ENCODE assay signal across 19 mouse cellular contexts in the genomic region with DNA sequence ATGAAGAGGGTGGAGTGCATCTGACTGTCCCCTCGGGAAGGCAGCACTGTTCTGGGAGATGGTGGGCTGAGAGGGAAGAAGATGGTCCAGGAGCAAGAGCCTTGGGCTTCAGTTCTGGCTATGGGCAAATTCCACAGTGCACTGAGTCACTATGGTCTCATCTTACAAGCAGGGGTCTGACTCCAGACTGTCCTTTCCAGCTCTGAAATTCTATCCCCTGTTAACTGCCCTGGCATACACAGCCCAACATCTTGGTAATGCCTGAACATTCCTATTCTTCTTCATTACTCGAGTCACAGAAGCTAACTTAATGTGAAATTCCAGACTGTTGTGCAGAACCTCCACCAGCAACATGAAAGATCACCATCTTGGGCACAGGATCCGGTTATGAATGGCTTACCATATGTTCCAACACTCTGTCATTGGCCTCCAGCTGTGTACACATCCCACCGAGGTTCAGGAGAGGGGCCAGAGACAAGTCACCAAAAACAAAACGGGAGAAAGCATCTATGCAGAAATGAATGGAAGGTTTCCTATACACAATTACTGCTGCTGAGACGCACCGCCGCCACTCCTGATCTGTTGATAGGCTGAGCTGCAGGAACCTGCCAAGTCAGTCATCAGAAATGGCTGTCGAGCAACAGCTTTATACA.
A peak's percentile ranks its signal among the peaks of the same experiment; 100 is the strongest.
DNase-seq lines count a peak whose midpoint lies in the region; ATAC-seq lines count a peak whose summit lies in the region.
"Had no signal": no experiment of that assay in that cellular context is flagged by ENCODE, and none has a peak within 500 bp of the region (broad histone marks: within the 10 kb centered on the region; RNA-seq: fewer than 3 reads in every experiment).

No protein-coding gene starts in this region.

- ATAC-seq in kidney, embryonic 14.5 days (ENCODE audit: low FRiP score, low TSS enrichment), result peak; percentile 77; the same call in 1 of the 2 replicates
- 0 out of 2 replicates have a peak, but pooled peaks have one; percentile 39 for ATAC-seq in embryonic facial prominence, embryonic 15.5 days (ENCODE audit: insufficient number of reproducible peaks, low FRiP score, low TSS enrichment, low read depth)
- no peak for ATAC-seq in erythroid progenitor cell, adult 5-6 weeks (replicated peaks; ENCODE audit: low FRiP score, poor library complexity, severe bottlenecking)
- ATAC-seq: intestine, postnatal 0 days; midbrain, embryonic 15.5 days had no signal

- H3K4me3 ChIP-seq in kidney, embryonic 14.5 days (ENCODE audit: low read length), result no peak overlapping the region
- H3K4me3 ChIP-seq in embryonic facial prominence, embryonic 15.5 days (replicated peaks), result no peak overlapping the region
- H3K4me3 ChIP-seq: erythroblast, embryonic 14.5 days; heart, embryonic 13.5 days; hindbrain, embryonic 12.5 days; liver, embryonic 15.5 days; midbrain, embryonic 15.5 days; neural tube, embryonic 12.5 days had no signal

- no peaks in the 10 kb centered on the region for H3K9me3 ChIP-seq in kidney, embryonic 14.5 days (ENCODE audit: control insufficient read depth, low read length)
- no peaks in the 10 kb centered on the region for H3K9me3 ChIP-seq in embryonic facial prominence, embryonic 15.5 days (replicated peaks)
- H3K9me3 ChIP-seq: heart, embryonic 13.5 days; hindbrain, embryonic 12.5 days; liver, embryonic 15.5 days; midbrain, embryonic 15.5 days; neural tube, embryonic 12.5 days had no signal

- DNase-seq in cerebellum, adult 18-20 months, result peak; percentile 21 to 45
- no peak for DNase-seq in cerebellum, adult 11 months
- no peak for DNase-seq in kidney, postnatal 4 days
- peak; percentile 63 for DNase-seq in Muller cell, postnatal 12 days (ENCODE audit: inconsistent ontology term)
- DNase-seq in heart, postnatal 36 days, result no peak
- DNase-seq: adrenal gland, adult 8-10 months; spleen, adult 18-20 months; thymus, postnatal 36 days had no signal

- H3K9ac ChIP-seq in kidney, embryonic 14.5 days (ENCODE audit: low read depth, low read length), result no peak overlapping the region
- H3K9ac ChIP-seq in embryonic facial prominence, embryonic 15.5 days, result no peak overlapping the region
- H3K9ac ChIP-seq: heart, embryonic 13.5 days; hindbrain, embryonic 12.5 days; liver, embryonic 15.5 days; midbrain, embryonic 15.5 days; neural tube, embryonic 12.5 days had no signal

- H3K4me2 ChIP-seq in kidney, embryonic 14.5 days (replicated peaks; ENCODE audit: low read depth, low read length), result no peak overlapping the region
- no peak overlapping the region for H3K4me2 ChIP-seq in embryonic facial prominence, embryonic 15.5 days (replicated peaks)
- H3K4me2 ChIP-seq: heart, embryonic 13.5 days; hindbrain, embryonic 12.5 days; liver, embryonic 15.5 days; midbrain, embryonic 15.5 days; neural tube, embryonic 12.5 days had no signal

- intact Hi-C loops in heart, postnatal 36 days (cut with DNase I), result no loop called here

- peaks cover 6% of the 10 kb centered on the region for H3K4me1 ChIP-seq in kidney, embryonic 14.5 days (ENCODE audit: control insufficient read depth, insufficient read depth, low read length)
- peaks cover 23% of the 10 kb centered on the region; the same call in 1 of the 2 replicates for H3K4me1 ChIP-seq in embryonic facial prominence, embryonic 15.5 days
- H3K4me1 ChIP-seq: liver, embryonic 15.5 days had no signal

- no peaks in the 10 kb centered on the region for H3K27me3 ChIP-seq in kidney, embryonic 14.5 days (ENCODE audit: control insufficient read depth, insufficient read depth, low read length)
- H3K27me3 ChIP-seq in embryonic facial prominence, embryonic 15.5 days, result no peaks in the 10 kb centered on the region
- H3K27me3 ChIP-seq: heart, embryonic 13.5 days; hindbrain, embryonic 12.5 days; liver, embryonic 15.5 days; midbrain, embryonic 15.5 days; neural tube, embryonic 12.5 days had no signal

- H3K27ac ChIP-seq in kidney, embryonic 14.5 days (ENCODE audit: low read depth, low read length), result no peak overlapping the region
- H3K27ac ChIP-seq in embryonic facial prominence, embryonic 15.5 days (replicated peaks), result no peak overlapping the region
- H3K27ac ChIP-seq: heart, embryonic 13.5 days; hindbrain, embryonic 12.5 days; liver, embryonic 15.5 days; midbrain, embryonic 15.5 days; neural tube, embryonic 12.5 days; stomach, postnatal 0 days had no signal

- WGBS in kidney, embryonic 14.5 days, result 27% methylated on average over 9 of the region's 9 CpGs
- 41% methylated on average over 9 of the region's 9 CpGs for WGBS in embryonic facial prominence, embryonic 15.5 days

- no peaks in the 10 kb centered on the region for H3K36me3 ChIP-seq in kidney, embryonic 14.5 days (ENCODE audit: control insufficient read depth, insufficient read depth, low read length)
- H3K36me3 ChIP-seq in embryonic facial prominence, embryonic 15.5 days, result no peaks in the 10 kb centered on the region
- H3K36me3 ChIP-seq: heart, embryonic 13.5 days; hindbrain, embryonic 12.5 days; liver, embryonic 15.5 days; midbrain, embryonic 15.5 days; neural tube, embryonic 12.5 days had no signal

Comparison
In these comparisons a context has a peak if more than half of its experiments do, and no peak if none do; other contexts are left out.
1. DNase-seq: peak in cerebellum, adult 18-20 months (2 of 2) and Muller cell, postnatal 12 days (single experiment); none in cerebellum, adult 11 months (single experiment), kidney, postnatal 4 days (0 of 2) and heart, postnatal 36 days (0 of 2).